Mouse (Mus musculus) right cerebral cortex, adult 18-20 months (tissue): ENCODE measurements around the gene Klrb1b.

Source experiments
- DNase-seq: peaks from one replicate; pipeline ENCODE4 v3.0.0; 2022; ENCODE audit warnings: mixed read lengths

The Klrb1b gene

GRCm38 (mm10) chr6:128826132-128826531 lies at the start of gene Klrb1b, which contains the start of gene Gm44511:
Klrb1b (minus strand) TSS chr6:128826331.
Gm44511 (minus strand) TSS chr6:128826315.
- DNase-seq = no peak

- DNase-seq = no peak
Measured at GRCm38 (mm10) chr6:128871910-128872610, 45.9 kb upstream of the Klrb1b start.

- DNase-seq = no peak
Measured at GRCm38 (mm10) chr6:128868861-128869260, 42.7 kb upstream of the Klrb1b start.

- DNase-seq = no peak
Measured at GRCm38 (mm10) chr6:128857976-128858375, 31.8 kb upstream of the Klrb1b start.

- peak; percentile 17 for DNase-seq
Measured at GRCm38 (mm10) chr6:128856250-128856649, 30.1 kb upstream of the Klrb1b start.

- DNase-seq = no peak
Measured at GRCm38 (mm10) chr6:128855477-128855876, 29.3 kb upstream of the Klrb1b start.

- DNase-seq = no peak
Measured at GRCm38 (mm10) chr6:128854895-128855294, 28.8 kb upstream of the Klrb1b start.

GRCm38 (mm10) chr6:128854024-128854820 lies 28.1 kb upstream of the Klrb1b start:
- DNase-seq = peak; percentile 48

GRCm38 (mm10) chr6:128852766-128853165 lies 26.6 kb upstream of the Klrb1b start:
- DNase-seq = no peak

GRCm38 (mm10) chr6:128851151-128851550 lies 25.0 kb upstream of the Klrb1b start:
- DNase-seq = no peak

- no peak for DNase-seq
Measured at GRCm38 (mm10) chr6:128850671-128851070, 24.5 kb upstream of the Klrb1b start.

- DNase-seq = peak; percentile 36
Measured at GRCm38 (mm10) chr6:128849902-128850301, 23.8 kb upstream of the Klrb1b start.

- DNase-seq = no peak
Measured at GRCm38 (mm10) chr6:128847401-128847800, 21.3 kb upstream of the Klrb1b start.

- no peak for DNase-seq
Measured at GRCm38 (mm10) chr6:128845998-128846542, 19.9 kb upstream of the Klrb1b start.

GRCm38 (mm10) chr6:128845319-128845979 lies 19.3 kb upstream of the Klrb1b start:
- peak; percentile 81 for DNase-seq

- no peak for DNase-seq
Measured at GRCm38 (mm10) chr6:128844586-128845080, 18.5 kb upstream of the Klrb1b start.

GRCm38 (mm10) chr6:128844131-128844530 lies 18.0 kb upstream of the Klrb1b start:
- peak; percentile 59 for DNase-seq

GRCm38 (mm10) chr6:128843479-128843992 lies 17.4 kb upstream of the Klrb1b start:
- DNase-seq = peak; percentile 36

- DNase-seq = peak; percentile 94
Measured at GRCm38 (mm10) chr6:128842945-128843478, 16.9 kb upstream of the Klrb1b start.

- no peak for DNase-seq
Measured at GRCm38 (mm10) chr6:128842356-128842944, 16.3 kb upstream of the Klrb1b start.

GRCm38 (mm10) chr6:128841327-128842089 lies 15.4 kb upstream of the Klrb1b start:
- DNase-seq = no peak
